Mouse (Mus musculus): ENCODE results near the gene Tbpl2.
A peak's percentile ranks its signal among the peaks of the same experiment; 100 is the strongest.

The Tbpl2 gene

DNA sequence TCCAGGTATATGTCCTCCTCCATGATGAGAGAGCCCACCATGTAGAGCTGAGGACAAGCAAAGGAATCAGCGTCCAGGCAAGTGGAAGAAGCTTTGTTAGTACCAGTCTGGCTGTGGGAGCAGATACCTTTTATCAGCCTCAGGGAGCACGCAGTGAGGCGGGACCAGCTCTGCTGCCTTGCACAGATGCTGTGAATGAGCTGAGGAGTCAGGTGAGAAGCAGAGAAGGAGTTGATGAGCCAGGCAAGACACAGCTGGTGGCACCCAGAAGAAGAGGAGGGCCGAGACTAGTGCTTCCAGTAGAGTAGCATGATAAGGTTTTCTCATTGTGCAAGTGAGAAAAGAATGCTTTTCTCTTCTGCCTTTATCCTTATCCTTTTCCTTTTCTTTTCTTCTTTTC, at the start of gene Tbpl2:
Gene Tbpl2 (minus strand): TSS at position 101 of the 400 bp plus-strand sequence.
- DNase-seq (ENCODE audit: low read depth, low spot score), result no peak

DNA sequence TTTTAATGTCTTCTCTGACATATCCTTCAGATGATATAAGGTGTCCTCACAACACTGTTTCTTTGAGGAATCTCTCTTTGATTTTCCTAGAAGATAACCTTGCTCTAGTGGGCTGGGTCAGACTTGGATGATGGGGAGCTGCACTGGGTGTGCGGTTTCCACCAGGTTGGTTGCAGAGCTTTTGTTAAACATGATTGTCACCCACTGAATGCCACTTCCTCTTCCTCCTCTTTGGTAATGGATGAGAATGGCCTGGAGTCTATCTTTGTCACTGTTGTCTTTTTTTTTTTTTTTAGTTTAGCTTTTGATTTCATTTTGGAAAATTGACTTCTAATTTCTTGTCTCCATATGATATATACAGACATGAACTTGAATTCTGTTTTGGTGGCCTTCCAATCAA, 38.0 kb upstream of the Tbpl2 start:
- no peak for DNase-seq (ENCODE audit: low read depth, low spot score)

DNA sequence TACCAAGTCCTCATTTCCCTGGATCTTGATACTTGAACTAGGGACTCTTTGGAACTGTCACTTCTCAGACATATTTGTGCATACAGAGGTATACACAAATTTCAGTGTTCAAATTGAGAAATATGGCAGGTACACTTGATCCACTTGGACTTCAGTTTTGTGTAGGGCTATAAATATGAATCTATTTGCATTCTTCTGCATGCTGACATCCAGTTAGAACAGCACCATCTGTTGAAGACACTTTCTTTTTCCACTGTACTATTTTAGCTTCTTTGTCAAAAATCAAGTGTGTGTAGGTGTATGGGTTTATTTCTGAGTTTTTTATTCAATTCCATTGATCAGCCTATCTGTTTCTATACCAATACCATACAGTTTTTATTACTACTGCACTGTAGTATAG, 12.7 kb upstream of the Tbpl2 start:
- no peak for DNase-seq (ENCODE audit: low read depth, low spot score)

DNA sequence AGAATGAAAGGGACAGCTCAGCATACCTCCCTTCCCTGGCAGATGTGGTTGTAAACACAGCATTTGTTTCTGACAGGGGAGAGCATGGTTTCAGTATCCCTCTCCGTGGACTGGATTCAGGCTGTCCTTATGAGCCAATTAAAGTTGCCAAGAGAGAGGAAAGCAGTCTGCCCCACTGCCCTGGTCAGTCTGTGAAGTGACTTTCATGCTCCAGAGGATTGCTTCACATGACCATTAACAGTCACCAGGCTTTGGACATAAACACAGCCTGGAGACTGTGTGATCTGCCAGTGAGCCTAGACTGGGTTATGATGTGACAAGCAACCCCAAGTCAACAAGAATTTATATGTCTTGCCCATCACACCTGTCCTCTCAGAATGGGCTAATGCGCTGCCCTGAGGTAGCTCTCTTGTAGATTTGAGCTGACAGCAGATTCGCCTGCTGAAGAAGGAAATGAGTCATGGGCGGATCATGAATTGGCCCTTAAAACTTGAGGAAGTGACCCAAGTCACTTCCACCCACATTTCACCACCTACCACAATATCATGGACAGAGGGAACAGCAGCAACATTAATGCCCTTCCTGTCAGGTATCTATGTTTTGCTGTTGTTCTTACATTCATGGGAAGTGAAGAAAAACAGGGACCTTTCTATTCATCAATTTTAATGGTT, 7.4 kb upstream of the Tbpl2 start:
- no peak for DNase-seq (ENCODE audit: low read depth, low spot score)

DNA sequence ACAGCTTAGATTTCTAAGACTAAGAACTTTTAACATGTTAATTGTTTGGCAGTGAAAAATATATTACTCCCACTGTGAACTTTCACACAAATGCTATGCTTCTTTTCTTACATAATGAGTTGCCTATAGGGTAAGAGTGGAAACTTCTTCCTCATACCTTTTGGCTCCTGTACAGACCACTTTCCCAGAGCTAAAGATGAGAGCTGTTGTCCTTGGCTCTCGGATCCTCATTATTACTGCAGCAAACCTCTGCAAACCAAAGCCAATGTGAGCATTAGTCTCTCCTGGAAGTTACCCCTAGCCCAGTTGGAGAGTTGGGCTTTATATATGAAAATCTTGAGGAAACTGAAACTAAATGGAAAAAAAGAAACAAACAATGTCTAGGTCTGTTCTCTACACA, 5.5 kb downstream of the Tbpl2 start:
- no peak for DNase-seq (ENCODE audit: low read depth, low spot score)

DNA sequence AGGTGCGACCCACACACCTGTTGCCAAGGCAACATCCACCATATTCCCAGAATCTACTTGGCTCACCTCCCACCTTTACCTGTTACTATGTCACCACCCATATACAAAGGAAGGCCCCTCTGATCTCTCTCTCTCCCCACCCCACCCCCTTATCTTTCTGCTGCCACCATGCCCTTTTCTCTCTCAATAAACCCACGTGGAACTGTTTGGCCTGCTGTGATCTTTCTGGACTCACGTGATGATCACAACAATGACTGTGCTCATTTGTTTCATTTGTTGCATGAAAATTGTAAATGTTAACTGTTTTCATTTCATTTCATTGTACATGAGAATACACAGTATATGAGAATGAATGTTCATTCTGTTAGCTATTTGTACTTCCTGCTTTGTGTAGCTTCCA, 45.9 kb downstream of the Tbpl2 start:
- no peak for DNase-seq (ENCODE audit: low read depth, low spot score)

DNA sequence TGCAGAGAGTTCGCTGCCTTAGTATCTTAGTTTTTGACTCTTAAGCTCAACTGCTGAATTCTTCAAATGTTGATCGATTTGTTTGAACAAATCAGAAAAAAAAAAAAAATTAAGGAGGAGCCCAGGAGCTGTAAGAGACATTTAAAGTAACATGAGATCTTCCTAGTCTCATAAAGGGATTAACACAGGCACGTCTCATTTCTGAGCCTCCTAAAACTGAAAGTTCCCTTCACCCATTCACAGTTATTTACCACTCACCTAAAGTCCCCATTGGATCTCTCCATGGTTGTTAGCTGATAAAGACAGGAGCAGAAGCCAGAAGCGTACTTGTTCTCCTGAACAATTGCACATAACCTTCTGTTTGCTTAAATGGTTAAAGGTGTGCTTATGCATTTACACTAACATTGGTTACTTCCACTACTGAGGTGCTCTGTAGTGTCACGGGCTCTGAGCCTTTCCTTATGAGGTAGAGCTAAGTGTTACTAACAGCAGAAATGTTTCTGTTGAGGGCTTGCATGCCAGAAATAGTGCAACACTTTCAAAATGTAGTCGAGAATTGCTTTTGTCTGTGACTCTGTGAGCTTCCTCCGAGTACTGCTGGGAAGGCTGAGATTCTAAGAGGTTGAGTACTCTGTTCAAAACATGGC, 46.9 kb downstream of the Tbpl2 start, which contains the start of gene Hnmt:
Gene Hnmt (minus strand): TSS at position 51 of the 647 bp plus-strand sequence.
- no peak for DNase-seq (ENCODE audit: low read depth, low spot score)

DNA sequence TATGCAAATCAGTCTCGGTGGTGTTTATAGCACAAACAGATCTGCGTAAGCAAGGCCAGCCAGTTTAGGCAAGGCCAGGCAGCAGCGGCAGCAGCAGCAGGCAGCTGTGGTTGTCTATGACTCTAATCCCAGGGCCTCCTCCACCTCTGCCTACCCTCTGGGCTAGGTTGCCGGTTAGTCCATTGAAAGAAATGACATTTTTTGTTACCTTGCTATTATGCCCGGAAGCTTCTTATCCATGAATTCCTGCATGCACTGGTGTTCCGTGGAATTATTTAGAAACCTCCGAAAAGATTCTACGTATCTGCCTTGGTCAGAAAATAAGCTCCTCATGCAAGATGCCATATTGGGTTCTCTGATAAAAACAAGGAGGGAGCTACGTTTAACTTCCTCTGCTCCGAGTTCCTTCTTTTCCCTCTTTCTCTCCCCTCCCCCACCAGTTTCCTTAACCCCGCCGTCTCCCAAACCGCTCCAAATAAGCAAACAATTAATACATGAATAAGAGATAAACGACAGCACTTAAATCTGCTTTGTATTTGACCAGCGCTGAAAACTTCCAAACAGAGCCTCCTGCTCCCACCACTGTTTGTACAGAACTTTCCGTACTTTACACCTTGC, 47.8 kb downstream of the Tbpl2 start:
- DNase-seq (ENCODE audit: low read depth, low spot score), result peak; percentile 15

DNA sequence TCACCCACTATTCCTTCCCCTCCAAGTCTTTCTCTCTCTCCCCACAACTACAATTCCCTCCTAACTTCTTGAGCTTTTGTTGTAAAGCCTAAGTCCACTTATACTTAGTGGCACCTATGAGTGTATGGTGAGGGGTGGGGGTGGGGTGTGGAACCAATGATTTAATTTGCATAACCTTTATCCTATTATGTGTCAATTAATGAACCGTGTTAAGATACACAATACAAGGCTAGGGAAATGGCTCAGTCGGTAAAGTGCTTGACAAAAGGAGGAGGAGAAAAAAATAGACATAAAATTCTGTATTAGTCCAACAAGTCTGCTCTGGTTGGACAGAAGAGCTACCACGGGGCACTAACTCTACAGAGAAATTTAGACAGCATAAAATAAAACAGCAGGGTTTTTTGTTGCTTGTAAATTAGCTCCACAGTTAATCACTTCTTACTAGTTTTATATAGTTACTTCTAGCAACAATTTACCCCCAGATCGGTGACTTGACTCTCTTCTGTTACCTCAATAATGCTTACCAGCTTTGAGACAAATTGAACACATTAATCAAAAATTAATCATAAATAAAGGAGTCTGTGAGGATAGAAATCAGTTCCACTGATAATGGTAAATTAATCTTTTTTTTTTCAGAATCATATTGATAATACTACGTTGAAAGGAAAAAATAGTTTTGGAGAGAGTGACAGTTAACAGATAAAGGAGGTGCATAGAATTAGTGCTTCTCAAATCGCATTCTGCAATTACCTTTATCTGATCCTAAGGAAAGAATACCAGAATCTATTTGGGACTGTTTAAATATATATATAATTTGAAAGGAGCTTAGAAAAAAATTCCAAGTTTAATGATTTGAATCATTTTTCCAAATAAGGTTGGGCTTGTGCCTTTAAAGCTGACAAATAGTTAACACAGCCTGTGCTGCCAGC, 48.6 kb downstream of the Tbpl2 start:
- DNase-seq (ENCODE audit: low read depth, low spot score), result no peak

DNA sequence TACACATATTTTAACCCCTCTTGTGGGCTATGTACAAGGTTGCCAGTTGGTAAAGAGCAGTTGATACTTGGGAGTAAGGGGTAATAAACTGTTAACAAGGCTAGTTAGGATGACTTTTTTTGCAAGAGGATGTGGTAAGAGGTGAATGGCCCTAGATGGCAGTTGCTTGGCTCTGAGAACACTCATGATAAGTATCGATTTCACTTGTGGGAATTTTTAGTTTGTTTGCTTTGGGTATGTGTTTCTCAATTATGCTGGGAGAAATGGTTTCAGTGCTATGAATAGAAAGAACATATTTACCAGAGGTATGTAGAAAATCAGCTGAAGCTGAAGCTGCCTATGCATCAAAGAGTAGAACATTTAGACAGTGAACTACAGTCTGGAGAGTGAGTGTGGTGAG, 53.5 kb downstream of the Tbpl2 start:
- DNase-seq (ENCODE audit: low read depth, low spot score), result no peak

DNA sequence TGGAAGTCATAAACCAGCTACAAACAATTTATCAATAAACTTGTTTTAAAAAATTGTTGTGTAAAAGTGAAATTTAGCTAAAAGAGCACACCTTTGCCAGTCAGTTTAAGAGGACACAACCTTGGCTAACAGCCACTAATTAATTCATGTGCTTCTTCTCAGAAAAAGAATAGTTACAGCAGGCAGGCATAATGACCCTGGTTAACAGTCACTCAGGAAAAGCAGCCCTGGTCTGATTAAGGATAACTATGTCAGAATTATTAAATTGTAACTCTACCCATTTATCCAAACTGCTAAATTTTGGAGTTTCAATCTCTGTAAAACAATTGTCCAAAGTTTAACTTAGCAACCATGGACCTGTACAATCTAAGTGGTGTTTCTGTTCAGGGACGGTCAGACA, 55.9 kb downstream of the Tbpl2 start:
- no peak for DNase-seq (ENCODE audit: low read depth, low spot score)

Measured in retina, adult 2 months (tissue).